Mouse (Mus musculus): ENCODE data around the gene Cnih3.

Cnih3 gene

DNA sequence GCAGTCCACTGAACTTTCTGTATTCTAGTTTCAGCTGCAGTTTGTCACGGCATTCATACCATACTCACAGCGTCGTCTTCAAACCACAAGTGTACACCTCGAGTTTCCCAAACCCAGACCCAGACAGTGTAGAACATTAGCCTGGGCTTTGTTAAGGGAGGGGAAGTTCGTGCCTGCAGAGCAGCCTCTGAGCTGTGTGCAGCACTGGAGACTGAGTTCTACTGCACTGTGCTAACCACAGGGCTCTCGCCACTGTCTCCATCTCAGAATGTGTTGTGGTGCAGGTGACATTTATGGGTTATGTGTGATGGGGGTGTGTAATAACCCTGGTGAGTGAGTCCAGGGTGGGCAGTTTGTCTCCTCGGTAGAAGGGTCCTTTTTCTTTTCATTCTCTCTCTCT is 104.5 kb downstream of the Cnih3 start:
- DNase-seq (ENCODE audit: low spot score), result no peak

GRCm38 (mm10) chr1:181459431-181460105 is 107.1 kb downstream of the Cnih3 start:
- no peak for DNase-seq (ENCODE audit: low spot score)

- DNase-seq (ENCODE audit: low spot score), result no peak
Measured at GRCm38 (mm10) chr1:181460283-181460682, 107.9 kb downstream of the Cnih3 start.

- no peak for DNase-seq (ENCODE audit: low spot score)
Measured at GRCm38 (mm10) chr1:181461484-181461883, 109.1 kb downstream of the Cnih3 start.

GRCm38 (mm10) chr1:181462051-181462905 is 109.8 kb downstream of the Cnih3 start:
- DNase-seq (ENCODE audit: low spot score), result no peak

GRCm38 (mm10) chr1:181462906-181463179 is 110.4 kb downstream of the Cnih3 start:
- no peak for DNase-seq (ENCODE audit: low spot score)

DNA sequence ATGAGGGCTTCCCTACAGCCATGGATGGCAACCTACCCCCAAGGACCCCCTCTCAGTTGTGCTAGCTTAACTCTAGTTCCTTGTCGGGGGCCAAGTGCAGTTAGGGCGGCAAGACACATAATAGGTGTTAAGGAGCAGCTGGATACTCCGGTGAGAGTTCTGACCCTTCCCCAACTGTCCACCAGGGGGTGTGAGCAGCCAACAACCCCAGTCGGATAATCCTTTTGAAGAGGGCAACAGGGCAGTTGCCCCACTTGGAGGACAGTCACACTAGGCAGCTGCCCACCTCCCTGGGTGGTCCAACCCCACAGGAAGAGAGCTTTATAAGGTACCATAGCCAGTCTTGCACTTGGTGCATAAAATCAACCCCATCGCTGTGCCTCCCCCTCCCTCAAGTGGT is 112.6 kb downstream of the Cnih3 start:
- DNase-seq (ENCODE audit: low spot score), result peak; percentile 25

DNA sequence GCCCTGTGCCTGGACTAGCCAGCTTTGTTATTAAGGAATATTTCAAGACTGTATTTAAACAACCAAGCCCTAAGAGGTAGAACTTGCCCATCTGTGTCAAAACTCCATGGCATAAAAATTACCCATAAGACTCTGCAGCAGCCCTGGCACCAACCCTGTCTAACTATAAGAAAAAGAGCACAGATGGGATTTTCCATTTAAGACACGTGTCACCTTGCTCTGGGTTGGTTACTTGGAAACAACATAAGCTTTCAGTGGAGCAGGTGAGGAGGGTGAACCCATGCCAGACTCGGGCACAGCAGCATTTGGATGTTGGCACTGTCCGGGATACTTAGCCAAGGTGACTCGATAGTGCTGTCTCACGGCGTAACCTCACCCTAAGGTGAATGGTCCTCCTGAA is 113.6 kb downstream of the Cnih3 start:
- no peak for DNase-seq (ENCODE audit: low spot score)

DNA sequence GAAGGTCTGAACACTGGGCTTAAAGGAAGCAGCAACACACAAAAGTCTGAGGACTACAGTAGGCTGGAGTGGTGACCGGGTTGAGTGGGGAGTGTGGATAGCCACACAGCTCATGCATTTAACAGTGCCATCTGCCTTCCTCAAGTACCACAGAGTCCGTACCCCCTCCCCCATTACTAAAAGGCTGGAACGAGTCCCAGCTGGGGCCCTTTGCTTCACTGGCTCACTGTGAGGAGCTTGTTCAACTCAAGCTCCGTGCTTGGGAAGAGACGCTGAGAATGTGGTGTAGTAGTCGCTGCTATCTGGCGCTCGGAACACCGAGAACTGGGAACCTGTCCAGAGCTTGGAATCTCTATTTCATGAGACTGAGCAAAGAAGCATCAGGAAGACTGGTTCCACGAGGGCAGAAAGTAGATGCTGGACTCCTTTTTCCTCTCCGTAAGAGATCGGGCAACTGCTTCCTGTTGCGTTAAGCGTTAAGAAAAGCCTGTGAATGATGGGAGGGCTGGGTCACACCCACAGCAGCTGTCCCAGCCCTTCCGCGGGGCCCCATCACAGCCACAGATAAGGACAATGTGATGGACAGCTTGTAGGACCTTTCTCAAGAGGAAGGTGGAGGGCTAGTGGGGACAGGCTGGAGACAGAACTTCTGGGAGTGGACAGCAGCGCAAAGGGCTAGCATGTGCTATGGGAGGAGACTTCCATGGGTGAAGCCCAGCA is 114.3 kb downstream of the Cnih3 start:
- peak; percentile 7 for DNase-seq (ENCODE audit: low spot score)

- no peak for DNase-seq (ENCODE audit: low spot score)
Measured at GRCm38 (mm10) chr1:181467321-181467670, 114.9 kb downstream of the Cnih3 start.

- DNase-seq (ENCODE audit: low spot score), result no peak
Measured at GRCm38 (mm10) chr1:181469415-181469814, 117.0 kb downstream of the Cnih3 start.

DNA sequence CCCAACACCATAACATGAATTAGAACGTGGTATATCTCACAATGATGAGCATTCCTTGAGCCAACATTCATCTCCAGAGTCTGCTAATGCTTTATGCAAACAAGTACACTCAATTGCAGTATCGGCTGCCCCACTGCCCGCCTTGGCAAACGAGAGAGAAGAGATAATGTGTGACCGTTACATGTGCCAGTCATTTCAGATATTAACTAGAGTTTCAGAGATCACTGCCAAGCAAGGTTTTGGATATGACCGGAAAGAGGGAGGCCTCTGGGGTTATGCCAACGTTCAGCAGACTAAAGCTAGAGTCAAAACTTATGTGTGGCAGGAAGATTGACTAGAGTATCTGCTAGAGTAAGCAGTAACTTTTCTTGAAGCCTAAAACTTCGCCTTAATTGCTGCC is 123.7 kb downstream of the Cnih3 start:
- DNase-seq (ENCODE audit: low spot score), result no peak

- no peak for DNase-seq (ENCODE audit: low spot score)
Measured at GRCm38 (mm10) chr1:181476557-181476956, 124.1 kb downstream of the Cnih3 start.

DNA sequence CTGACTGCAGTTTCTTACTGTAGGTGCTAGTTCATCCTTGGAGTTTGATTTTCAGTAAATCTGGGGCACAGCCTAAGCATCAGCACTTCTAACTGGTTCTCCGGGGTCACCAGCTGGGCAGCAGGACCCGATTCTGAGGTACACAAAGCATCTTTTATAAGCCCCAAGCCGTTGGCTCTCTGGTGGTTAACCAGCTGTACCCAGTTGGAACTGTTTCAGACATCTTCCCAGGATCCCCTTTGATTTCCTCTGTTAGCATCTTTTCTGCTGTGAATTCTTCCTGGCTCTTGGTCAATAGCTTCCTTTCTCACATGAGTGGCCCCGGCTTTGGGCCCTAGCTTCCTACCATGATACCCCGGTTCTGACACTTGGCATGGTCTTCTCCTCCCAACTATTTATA is 132.3 kb downstream of the Cnih3 start:
- DNase-seq (ENCODE audit: low spot score), result no peak

DNA sequence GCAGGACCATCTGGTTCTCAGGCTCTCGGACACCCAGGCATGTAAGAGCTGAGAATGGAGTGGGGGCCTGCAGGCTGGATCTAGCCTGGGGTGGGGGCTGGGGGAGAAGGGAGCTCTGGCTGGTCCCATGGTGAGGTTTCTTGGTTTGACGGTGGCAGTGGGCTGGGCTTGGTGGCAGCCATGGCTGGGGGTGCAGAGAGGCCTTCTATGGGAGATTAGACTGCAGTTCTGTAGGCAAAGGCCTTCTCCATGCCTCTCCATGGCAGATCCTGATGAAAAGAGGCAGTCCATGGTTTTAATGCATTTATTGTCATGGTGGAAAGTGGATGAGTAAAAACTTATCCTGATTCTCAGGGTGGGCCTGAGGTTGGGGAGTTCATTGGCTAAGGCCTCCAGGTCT is 151.0 kb downstream of the Cnih3 start:
- no peak for DNase-seq (ENCODE audit: low spot score)

GRCm38 (mm10) chr1:181505367-181505766 is 152.9 kb downstream of the Cnih3 start:
- no peak for DNase-seq (ENCODE audit: low spot score)
